Mouse (Mus musculus) frontal cortex, adult 2 months (tissue): ENCODE measurements at regions not wholly inside any gene's neighbourhood (a gene's known extent, or its start where the extent isn't known, plus 50 kb on each side); places are given as distances from the start of the nearest gene placed in this dataset.
"Not testable (repeated sequence)": the region's sequence is repeated elsewhere in the genome, so short reads cannot be mapped to it uniquely, and the experiment has no call there.

Experiments
- DNase-seq, 2 experiments: peaks; one replicate each; pipeline ENCODE4 v3.0.0; 2022; ENCODE audit warnings: low spot score in 1 of 2; ENCODE audit errors: extremely low spot score in 1 of 2

- no peak for DNase-seq
These were observed 112.9 kb downstream of the Kcns3 start for GRCm38 (mm10) chr12:11037951-11038350.

DNA sequence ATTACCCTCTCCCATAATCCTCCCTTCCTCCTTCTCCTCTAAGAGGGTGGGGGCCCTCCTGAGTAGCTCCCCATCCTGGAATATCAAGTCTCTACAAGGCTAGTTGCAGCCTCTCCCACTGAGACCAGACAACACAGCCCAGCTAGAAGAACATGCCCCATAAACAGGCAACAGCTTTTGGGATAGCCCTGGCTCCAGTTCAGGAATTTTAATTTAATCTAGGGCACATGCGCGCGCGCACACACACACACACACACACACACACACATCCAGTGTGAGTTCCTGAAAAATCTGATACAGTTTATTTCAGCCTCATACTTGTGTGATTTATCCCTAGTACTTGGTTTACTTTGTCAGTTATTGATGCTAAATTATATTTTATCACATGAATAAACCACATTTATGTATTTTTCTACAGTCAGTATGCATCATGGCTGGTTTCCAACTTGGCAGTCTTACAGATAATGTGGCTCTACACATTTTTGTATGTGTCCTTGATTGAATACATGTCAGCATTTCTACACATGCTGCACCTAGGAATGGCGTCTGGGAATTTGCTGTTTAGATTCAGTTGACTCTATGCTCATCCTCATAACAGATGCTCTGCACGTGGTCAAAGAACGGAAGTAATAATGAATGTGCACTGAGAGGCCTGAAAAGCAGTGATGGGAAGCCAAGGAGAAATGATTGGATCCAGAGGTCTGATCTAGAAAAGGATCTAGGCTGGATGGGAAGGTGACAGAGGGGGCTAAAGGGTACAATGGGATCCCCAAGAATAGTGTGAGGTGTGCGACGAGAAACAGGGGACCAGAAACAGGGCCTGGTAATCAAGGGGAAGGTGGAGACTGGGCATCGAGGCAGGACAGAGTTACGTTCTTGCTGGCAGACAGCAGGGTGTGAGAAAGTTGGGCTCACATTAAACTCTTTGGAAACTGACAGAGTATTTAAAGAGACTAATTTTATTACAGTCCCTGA is 130.0 kb downstream of the Kcns3 start:
- DNase-seq = no peak

GRCm38 (mm10) chr12:11011159-11011558 is 139.7 kb downstream of the Kcns3 start:
- no peak for DNase-seq

DNA sequence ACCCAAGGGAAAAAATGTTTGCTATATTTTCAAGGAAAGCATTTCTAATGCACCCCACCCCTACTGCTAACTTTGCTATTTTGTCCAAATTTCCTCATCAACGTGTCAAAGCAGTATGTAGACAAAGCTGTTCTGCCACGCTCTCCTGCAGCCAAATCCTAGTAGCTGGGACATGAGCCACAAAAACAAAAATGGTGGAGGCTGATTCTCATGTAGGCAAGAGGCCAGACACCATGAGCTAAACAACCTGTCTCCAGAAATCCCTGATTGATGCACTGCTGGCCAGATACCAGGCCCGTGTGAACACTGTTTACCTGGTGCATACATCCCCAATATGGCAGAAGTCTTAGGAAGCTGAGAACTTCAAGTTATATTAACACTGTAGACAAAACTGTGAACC is 166.6 kb downstream of the Kcns3 start:
- DNase-seq = no peak

DNA sequence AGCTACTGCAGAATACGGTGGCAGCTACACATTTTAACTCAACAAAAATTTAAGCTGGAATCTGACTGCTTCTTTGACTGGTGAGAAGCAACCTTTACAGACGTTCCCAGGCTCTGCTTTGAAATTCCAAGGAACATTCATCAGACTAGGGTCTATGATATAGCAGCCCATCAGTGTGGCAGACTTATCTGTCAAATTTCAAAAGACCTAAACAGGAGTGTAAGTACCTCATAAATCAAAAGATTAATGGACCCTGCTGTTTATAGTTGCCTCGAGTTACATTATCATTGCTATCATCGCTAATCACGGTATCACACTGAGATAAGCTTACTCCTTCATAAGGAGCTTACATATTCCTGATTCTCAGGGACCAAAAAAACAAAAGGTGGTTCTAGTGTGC is 201.7 kb downstream of the Kcns3 start:
- no peak for DNase-seq

- DNase-seq = no peak
These were observed 209.8 kb downstream of the Kcns3 start for GRCm38 (mm10) chr12:10941064-10941463.

DNA sequence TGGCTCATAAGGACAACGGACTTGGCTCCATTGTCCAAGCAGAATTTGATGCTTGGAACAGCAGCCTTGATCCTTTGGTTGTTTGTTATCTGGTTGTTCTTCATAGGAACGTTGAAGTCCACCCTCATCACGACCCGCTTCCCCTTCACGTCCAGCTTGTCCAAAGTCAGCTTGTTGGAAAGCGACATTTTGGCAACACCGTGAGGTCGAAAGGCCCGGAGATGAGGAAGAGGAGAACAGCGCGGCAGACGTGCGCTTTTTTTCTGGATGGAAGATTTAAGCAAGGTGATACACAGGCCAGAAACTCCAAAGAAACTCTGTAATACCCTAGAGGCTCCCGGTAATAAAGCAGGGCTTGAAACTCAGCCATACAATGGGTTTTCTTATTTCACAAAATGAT is 250.8 kb downstream of the Kcns3 start:
- DNase-seq = not testable (repeated sequence)

- no peak for DNase-seq
These were observed 272.1 kb downstream of the Kcns3 start for GRCm38 (mm10) chr12:10878791-10879190.

DNA sequence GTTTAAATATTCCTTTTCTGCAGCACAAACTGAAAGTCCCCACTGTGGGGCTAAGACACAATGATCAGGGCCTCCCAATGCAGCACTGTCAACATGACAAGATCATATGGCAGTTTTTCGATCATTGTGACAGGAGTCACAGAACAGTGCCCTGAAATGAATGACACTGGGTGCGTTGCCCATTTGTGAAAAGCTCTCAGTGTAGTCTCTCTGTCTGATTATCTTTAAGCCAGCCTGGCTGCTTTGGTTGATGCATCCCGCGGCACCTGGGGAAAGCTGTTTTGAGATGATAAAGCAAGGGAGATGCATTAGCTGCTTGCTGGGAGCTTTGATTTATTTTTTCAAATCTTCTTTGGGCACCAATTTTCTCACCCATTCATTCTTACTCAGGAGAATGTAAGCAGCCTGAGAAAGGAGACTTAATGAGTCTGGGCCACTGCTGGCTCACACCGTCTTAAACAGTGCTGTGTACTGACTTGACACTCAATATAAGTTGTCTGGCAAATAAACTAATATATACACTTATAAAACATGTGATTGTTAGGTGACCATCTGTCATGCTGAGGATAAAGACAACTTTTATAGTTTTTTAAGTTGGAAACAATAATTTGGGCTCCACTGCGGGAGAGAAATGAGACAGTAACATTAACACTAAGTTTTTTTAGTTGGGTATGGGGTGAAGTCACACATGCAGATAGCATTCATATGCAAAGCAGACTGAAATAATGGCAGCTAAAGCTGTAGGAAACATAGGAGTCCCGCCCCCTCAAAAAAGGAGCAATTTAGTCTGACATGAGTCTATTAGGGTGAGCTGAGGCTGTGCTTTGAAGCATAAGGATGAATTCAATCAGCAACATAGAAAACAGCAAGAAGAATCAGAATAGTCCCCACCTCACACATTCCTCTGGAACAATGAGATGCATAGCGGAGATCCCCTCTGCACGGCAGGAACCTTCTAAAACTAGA is 276.0 kb downstream of the Kcns3 start:
- no peak for DNase-seq

DNA sequence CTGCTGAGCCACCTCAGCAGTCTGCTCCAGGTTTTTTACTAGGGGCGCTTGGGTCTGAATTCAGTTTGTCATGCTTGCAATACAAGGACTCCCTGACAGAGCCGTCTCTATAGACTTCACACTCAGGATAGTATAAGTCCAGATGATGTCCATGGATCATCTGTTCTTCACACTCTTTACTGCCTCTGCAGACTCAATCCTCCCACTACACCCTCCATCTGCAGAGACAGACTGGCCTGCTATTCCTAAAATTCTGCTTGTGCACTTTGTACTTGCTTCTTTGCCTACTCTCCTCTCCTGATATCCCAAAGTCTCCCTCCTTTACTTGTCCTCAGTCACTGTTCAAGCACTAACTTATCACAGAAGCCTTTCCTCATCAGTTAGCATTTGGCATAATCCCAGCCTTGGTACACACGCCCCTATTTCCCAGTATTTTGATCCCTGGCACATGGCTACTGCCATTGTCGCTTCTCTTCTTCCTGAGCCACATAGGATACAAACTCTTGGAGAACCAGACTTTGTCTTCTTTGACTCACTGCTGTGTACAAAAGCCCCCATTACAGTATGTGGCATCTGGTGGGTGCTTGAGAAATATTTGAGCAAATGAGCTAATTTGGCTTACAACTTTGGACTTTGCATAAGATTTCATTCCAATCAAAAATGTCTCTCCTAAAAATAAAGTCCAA is 277.0 kb downstream of the Kcns3 start:
- DNase-seq = peak in 1 of 2 experiments; percentile 26

- DNase-seq = no peak
These were observed 282.9 kb downstream of the Kcns3 start for GRCm38 (mm10) chr12:10867674-10868635.

- peak; percentile 66 to 85 for DNase-seq
These were observed 283.8 kb downstream of the Kcns3 start for GRCm38 (mm10) chr12:10866907-10867538.

DNA sequence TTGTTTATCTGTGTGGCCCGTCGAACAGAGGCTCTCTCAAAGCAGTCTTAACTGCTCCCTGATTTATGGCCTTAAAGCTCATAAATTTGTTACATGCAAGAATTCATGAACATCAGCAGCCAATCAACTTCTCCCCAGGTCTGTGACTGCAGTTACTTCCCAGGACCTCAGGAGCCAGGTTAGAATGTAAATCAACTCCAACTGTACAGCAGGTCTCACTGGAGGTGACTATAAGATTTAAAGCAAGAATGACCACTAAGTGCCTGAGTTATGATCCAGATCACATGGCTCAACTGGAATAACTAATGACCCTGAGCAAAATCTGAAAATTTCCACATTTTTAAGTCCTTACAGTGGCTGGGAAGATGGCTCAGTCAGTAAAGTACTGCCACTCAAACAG is 285.6 kb downstream of the Kcns3 start:
- no peak for DNase-seq

DNA sequence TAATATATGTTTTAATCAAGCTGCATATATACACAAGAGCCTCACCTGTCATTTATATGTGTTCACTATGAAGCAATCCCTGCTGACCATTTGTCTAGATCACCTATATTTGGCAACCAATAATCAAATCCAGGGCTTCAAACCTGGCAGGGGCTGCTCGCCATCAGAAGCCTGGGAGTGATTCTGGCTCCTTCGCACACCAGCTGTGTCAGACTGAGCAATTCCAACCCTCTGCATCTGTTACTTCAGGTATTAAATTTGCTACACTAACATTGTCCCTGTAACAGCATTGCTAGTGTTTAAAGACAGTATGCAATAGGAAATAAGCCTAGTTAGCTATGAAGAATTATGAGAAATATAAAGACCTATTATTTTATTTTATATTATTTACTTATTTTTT is 330.5 kb downstream of the Kcns3 start:
- DNase-seq = no peak

- no peak for DNase-seq
These were observed 332.8 kb downstream of the Kcns3 start for GRCm38 (mm10) chr12:10818083-10818482.

DNA sequence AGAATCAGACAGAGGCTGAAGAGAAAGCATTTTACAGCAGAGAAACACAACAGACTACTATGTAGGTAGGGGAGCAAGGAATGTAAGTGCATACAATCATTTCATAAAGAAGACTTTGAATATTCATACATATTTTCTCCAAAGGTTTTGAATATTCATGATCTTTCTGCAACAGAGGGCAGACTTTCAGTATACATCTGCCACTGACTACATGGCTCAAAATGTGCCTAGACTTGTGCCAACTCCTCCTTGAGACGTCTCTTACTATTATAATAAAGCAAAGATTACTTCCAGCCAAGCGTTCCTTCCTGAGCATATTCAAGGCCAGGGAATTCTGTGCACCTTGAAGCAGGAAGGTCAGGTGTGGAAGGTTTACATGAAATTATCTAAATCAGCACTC is 333.3 kb downstream of the Kcns3 start:
- DNase-seq = no peak

DNA sequence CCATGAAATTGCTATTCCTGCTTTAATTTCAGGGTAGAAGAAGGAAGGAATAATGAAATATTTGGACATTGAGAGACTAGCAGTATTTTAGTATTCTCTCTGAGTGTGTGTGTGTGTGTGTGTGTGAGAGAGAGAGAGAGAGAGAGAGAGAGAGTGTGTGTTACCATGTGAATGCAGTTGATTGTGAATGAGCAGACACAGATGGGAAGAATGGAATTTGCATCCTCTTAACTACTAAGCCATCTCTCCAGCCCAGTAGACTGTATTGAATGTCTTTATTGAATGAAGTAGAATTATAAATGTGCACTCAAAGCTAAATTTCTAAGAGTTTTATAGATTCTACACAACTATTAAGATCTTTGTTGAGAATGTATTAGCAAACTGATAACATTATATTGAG is 340.3 kb downstream of the Kcns3 start:
- DNase-seq = no peak

DNA sequence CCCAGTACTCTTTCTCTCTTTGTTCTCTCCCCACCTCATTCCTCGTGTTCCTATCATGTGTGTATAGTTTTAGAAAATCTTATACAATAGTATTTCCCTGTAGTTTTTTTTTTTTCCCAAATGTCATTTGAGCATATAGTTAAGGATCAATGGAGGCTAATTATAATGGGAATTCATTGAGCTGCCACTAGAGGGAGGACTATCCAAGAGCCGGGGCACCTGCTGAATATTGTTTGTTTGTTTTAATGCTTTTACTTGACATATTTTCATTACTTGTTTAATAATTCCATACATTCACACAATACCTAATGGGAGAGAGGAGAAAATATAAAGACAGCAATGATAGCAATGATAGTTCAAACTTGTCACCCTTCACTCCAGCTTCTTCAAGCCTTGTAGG is 346.4 kb downstream of the Kcns3 start:
- DNase-seq = peak in 1 of 2 experiments; percentile 18
